Mouse (Mus musculus) testis, adult 2 months (tissue): ENCODE measurements around the gene Gm10160.

Experiments
- CTCF ChIP-seq: fragments of 200-500 bp; IDR thresholded peaks from 2 replicates; pipeline ENCODE4 v1.5.1; 2012; ENCODE audit warnings: low read depth, mild to moderate bottlenecking, inconsistent platforms, low read length, moderate library complexity; ENCODE audit not compliant: control insufficient read depth, insufficient read depth, insufficient replicate concordance
- POLR2A ChIP-seq: fragments of 200-500 bp; IDR thresholded peaks from 2 replicates; pipeline ENCODE4 v1.6.1; 2012; ENCODE audit warnings: low read depth, mild to moderate bottlenecking, inconsistent platforms, low read length, moderate library complexity; ENCODE audit not compliant: control insufficient read depth

DNA sequence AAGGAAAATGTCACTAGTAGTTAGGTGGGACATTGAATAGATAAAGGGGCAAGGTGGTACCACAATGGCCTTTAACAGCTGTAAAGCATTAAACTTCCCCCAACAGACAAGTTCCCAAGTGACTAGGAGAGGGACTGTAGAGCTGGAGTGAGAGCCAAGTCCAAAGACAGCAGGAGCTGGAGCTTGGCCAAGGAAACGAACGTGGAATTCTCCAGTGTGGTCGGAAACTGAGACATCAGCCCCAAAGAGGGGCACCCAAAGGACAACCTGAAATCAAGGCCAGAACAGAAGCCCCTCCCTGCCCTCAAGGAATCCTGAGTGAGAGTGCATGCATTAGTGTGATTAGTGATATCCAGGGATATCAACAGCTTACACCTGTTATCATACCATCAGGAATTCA lies 30.2 kb downstream of the Gm10160 start:
- no peak for TF ChIP-seq CTCF
- TF ChIP-seq POLR2A: no peak
